Mouse (Mus musculus) CH12.LX (cell line): ENCODE measurements around the gene Adgrg5. TPM values are rescaled to one million over a fixed set of nuclear protein-coding genes. Genes with fewer than 3 reads are reported as not detected.

Experiments used
- DNase-seq: peaks from one replicate; pipeline ENCODE4 v3.0.0-alpha.2; 2013; ENCODE audit errors: extremely low read depth
- H3K27ac ChIP-seq: 2 replicates; pipeline ENCODE4 v1.5.1; 2012; ENCODE audit warnings: low read depth, mild to moderate bottlenecking, control low read depth, moderate library complexity; ENCODE audit not compliant: insufficient read depth
- H3K27me3 ChIP-seq: replicated peaks from 2 replicates; pipeline ENCODE3; 2012; ENCODE audit warnings: inconsistent platforms
- H3K36me3 ChIP-seq, 2 experiments: replicated peaks in 1 of 2; 2 replicates each; pipeline versions ENCODE3 to v1.6.1; 2012; ENCODE audit warnings: inconsistent platforms in 1 of 2, low read length in 1 of 2, mild to moderate bottlenecking in 1 of 2, mixed read lengths in 1 of 2, moderate library complexity in 1 of 2; ENCODE audit not compliant: control insufficient read depth in 1 of 2, insufficient read depth in 1 of 2
- H3K4me1 ChIP-seq, 2 experiments: 2 replicates each; pipeline ENCODE4 v1.6.1; 2012; ENCODE audit warnings: inconsistent platforms in 1 of 2, moderate library complexity in 1 of 2; ENCODE audit not compliant: insufficient read depth in 2 of 2, control insufficient read depth in 1 of 2
- H3K4me2 ChIP-seq: 2 replicates; pipeline ENCODE4 v1.6.1; 2012; ENCODE audit warnings: low read depth, mild to moderate bottlenecking, control low read depth; ENCODE audit not compliant: poor library complexity, insufficient read depth, severe bottlenecking
- H3K4me3 ChIP-seq, 3 experiments: fragments of 150-350 bp in 1 of 3; sonication (generic) in 1 of 3; replicated peaks in 1 of 3; 2 replicates each; pipeline versions ENCODE3 to v1.5.1; 2011 to 2012; ENCODE audit warnings: low read depth in 2 of 3, low read length in 2 of 3, mild to moderate bottlenecking in 2 of 3, moderate library complexity in 2 of 3, control low read depth in 1 of 3, improper control_type of control experiment in 1 of 3, inconsistent platforms in 1 of 3, mixed read lengths in 1 of 3; ENCODE audit not compliant: poor library complexity in 1 of 3
- H3K79me2 ChIP-seq: replicated peaks from 2 replicates; pipeline ENCODE4 v1.6.1; 2012; ENCODE audit warnings: mild to moderate bottlenecking, moderate library complexity; ENCODE audit not compliant: control insufficient read depth, poor library complexity, insufficient read depth, severe bottlenecking; ENCODE audit errors: extremely low read depth
- H3K9ac ChIP-seq: 2 replicates; pipeline ENCODE4 v1.6.1; 2012; ENCODE audit warnings: low read depth, mild to moderate bottlenecking, control low read depth, moderate library complexity; ENCODE audit not compliant: insufficient read depth
- H3K9me3 ChIP-seq: replicated peaks from 2 replicates; pipeline ENCODE3; 2012; ENCODE audit warnings: low read length, inconsistent platforms, mixed read lengths
- BHLHE40 ChIP-seq: IDR thresholded peaks from 2 replicates; pipeline ENCODE4 v1.6.1; 2011; ENCODE audit warnings: mild to moderate bottlenecking, low read depth, low read length, improper control_type of control experiment
- CHD1 ChIP-seq: IDR thresholded peaks from 2 replicates; pipeline ENCODE4 v1.6.1; 2012; ENCODE audit warnings: low read depth, low read length, improper control_type of control experiment, inconsistent platforms
- CHD2 ChIP-seq: IDR thresholded peaks from 2 replicates; pipeline ENCODE4 v1.6.1; 2011; ENCODE audit warnings: low read length, improper control_type of control experiment
- CTCF ChIP-seq, 2 experiments: IDR thresholded peaks in 1 of 2; conservative IDR thresholded peaks in 1 of 2; 2 replicates each; pipeline ENCODE4 v1.5.1; 2011 to 2012; ENCODE audit warnings: low read depth in 2 of 2, low read length in 2 of 2, improper control_type of control experiment in 1 of 2, inconsistent platforms in 1 of 2, mild to moderate bottlenecking in 1 of 2, moderate library complexity in 1 of 2
- E2F4 ChIP-seq: IDR thresholded peaks from 2 replicates; pipeline ENCODE4 v1.6.1; 2011; ENCODE audit warnings: low read depth, low read length, improper control_type of control experiment; ENCODE audit not compliant: insufficient replicate concordance
- ELF1 ChIP-seq: IDR thresholded peaks from 2 replicates; pipeline ENCODE4 v1.6.1; 2014; ENCODE audit warnings: low read depth, mild to moderate bottlenecking, inconsistent platforms, low read length, improper control_type of control experiment
- EP300 ChIP-seq: IDR thresholded peaks from 2 replicates; pipeline ENCODE4 v1.6.1; 2011; ENCODE audit warnings: low read length, improper control_type of control experiment
- ETS1 ChIP-seq: conservative IDR thresholded peaks from 2 replicates; pipeline ENCODE4 v1.6.1; 2012; ENCODE audit warnings: low read depth, mild to moderate bottlenecking, inconsistent platforms, low read length, improper control_type of control experiment, moderate library complexity
- GABPA ChIP-seq: IDR thresholded peaks from 2 replicates; pipeline ENCODE4 v1.6.1; 2012; ENCODE audit warnings: low read depth, low read length, improper control_type of control experiment, inconsistent platforms; ENCODE audit not compliant: insufficient replicate concordance
- HCFC1 ChIP-seq: IDR thresholded peaks from 2 replicates; pipeline ENCODE4 v1.6.1; 2012; ENCODE audit warnings: low read depth, mild to moderate bottlenecking, inconsistent platforms, low read length, improper control_type of control experiment
- IRF4 ChIP-seq: IDR thresholded peaks from 2 replicates; pipeline ENCODE4 v1.6.1; 2014; ENCODE audit warnings: low read depth, mild to moderate bottlenecking, inconsistent platforms, low read length, improper control_type of control experiment
- JUN ChIP-seq: IDR thresholded peaks from 2 replicates; pipeline ENCODE4 v1.6.1; 2011; ENCODE audit warnings: low read depth, mild to moderate bottlenecking, low read length, improper control_type of control experiment, moderate library complexity; ENCODE audit not compliant: insufficient read depth
- JUND ChIP-seq: conservative IDR thresholded peaks from 2 replicates; pipeline ENCODE4 v1.6.1; 2011; ENCODE audit warnings: low read depth, low read length, improper control_type of control experiment
- KAT2A ChIP-seq: IDR thresholded peaks from 2 replicates; pipeline ENCODE4 v1.6.1; 2012; ENCODE audit warnings: low read length, improper control_type of control experiment, inconsistent platforms; ENCODE audit not compliant: insufficient replicate concordance
- MAFK ChIP-seq: IDR thresholded peaks from 2 replicates; pipeline ENCODE4 v1.6.1; 2011; ENCODE audit warnings: low read length, improper control_type of control experiment; ENCODE audit not compliant: insufficient replicate concordance
- MAX ChIP-seq: IDR thresholded peaks from 2 replicates; pipeline ENCODE4 v1.6.1; 2011; ENCODE audit warnings: low read length, improper control_type of control experiment
- MAZ ChIP-seq: IDR thresholded peaks from 2 replicates; pipeline ENCODE4 v1.6.1; 2012; ENCODE audit warnings: low read depth, mild to moderate bottlenecking, inconsistent platforms, low read length, improper control_type of control experiment, moderate library complexity
- MEF2A ChIP-seq: IDR thresholded peaks from 2 replicates; pipeline ENCODE4 v1.6.1; 2014; ENCODE audit warnings: low read depth, mild to moderate bottlenecking, inconsistent platforms, low read length, improper control_type of control experiment, borderline replicate concordance
- MXI1 ChIP-seq: IDR thresholded peaks from 2 replicates; pipeline ENCODE4 v1.6.1; 2011; ENCODE audit warnings: mild to moderate bottlenecking, low read depth, low read length, improper control_type of control experiment
- MYC ChIP-seq: IDR thresholded peaks from 2 replicates; pipeline ENCODE4 v1.6.1; 2011; ENCODE audit warnings: low read depth, mild to moderate bottlenecking, improper control_type of control experiment, low read length
- NELFE ChIP-seq: IDR thresholded peaks from 2 replicates; pipeline ENCODE4 v1.6.1; 2011; ENCODE audit warnings: low read depth, low read length, improper control_type of control experiment
- NRF1 ChIP-seq: IDR thresholded peaks from 2 replicates; pipeline ENCODE4 v1.6.1; 2014; ENCODE audit warnings: low read depth, mild to moderate bottlenecking, inconsistent platforms, low read length, improper control_type of control experiment, moderate library complexity
- PAX5 ChIP-seq: IDR thresholded peaks from 2 replicates; pipeline ENCODE4 v1.6.1; 2012; ENCODE audit warnings: low read length, inconsistent platforms, mixed read lengths
- POLR2A ChIP-seq: IDR thresholded peaks from 2 replicates; pipeline ENCODE4 v1.6.1; 2011; ENCODE audit warnings: low read depth, mild to moderate bottlenecking, improper control_type of control experiment, low read length
- POLR2AphosphoS2 ChIP-seq: IDR thresholded peaks from 2 replicates; pipeline ENCODE4 v1.6.1; 2011; ENCODE audit warnings: low read depth, low read length, improper control_type of control experiment
- RAD21 ChIP-seq: IDR thresholded peaks from 2 replicates; pipeline ENCODE4 v1.6.1; 2011; ENCODE audit warnings: low read depth, mild to moderate bottlenecking, low read length, improper control_type of control experiment, moderate library complexity
- RCOR1 ChIP-seq: conservative IDR thresholded peaks from 2 replicates; pipeline ENCODE4 v1.6.1; 2012; ENCODE audit warnings: low read depth, mild to moderate bottlenecking, inconsistent platforms, low read length, improper control_type of control experiment
- SIN3A ChIP-seq: IDR thresholded peaks from 2 replicates; pipeline ENCODE4 v1.6.1; 2012; ENCODE audit warnings: low read length, improper control_type of control experiment, inconsistent platforms
- SMC3 ChIP-seq: IDR thresholded peaks from 2 replicates; pipeline ENCODE4 v1.6.1; 2011; ENCODE audit warnings: low read depth, low read length, improper control_type of control experiment
- TBP ChIP-seq: conservative IDR thresholded peaks from 2 replicates; pipeline ENCODE4 v1.6.1; 2011; ENCODE audit warnings: low read depth, low read length, improper control_type of control experiment
- TCF12 ChIP-seq: IDR thresholded peaks from 2 replicates; pipeline ENCODE4 v1.6.1; 2014; ENCODE audit warnings: low read depth, mild to moderate bottlenecking, inconsistent platforms, low read length, improper control_type of control experiment
- UBTF ChIP-seq: IDR thresholded peaks from 2 replicates; pipeline ENCODE4 v1.6.1; 2012; ENCODE audit warnings: low read depth, mild to moderate bottlenecking, inconsistent platforms, low read length, improper control_type of control experiment, moderate library complexity
- USF1 ChIP-seq: IDR thresholded peaks from 2 replicates; pipeline ENCODE4 v1.6.1; 2014; ENCODE audit warnings: low read depth, mild to moderate bottlenecking, inconsistent platforms, low read length, improper control_type of control experiment
- USF2 ChIP-seq: conservative IDR thresholded peaks from 2 replicates; pipeline ENCODE4 v1.6.1; 2011; ENCODE audit warnings: low read depth, low read length, improper control_type of control experiment
- ZC3H11A ChIP-seq: IDR thresholded peaks from 2 replicates; pipeline ENCODE4 v1.6.1; 2012; ENCODE audit warnings: low read depth, mild to moderate bottlenecking, inconsistent platforms, low read length, improper control_type of control experiment
- ZKSCAN1 ChIP-seq: IDR thresholded peaks from 2 replicates; pipeline ENCODE4 v1.6.1; 2012; ENCODE audit warnings: low read depth, inconsistent platforms, low read length, improper control_type of control experiment, borderline replicate concordance
- ZMIZ1 ChIP-seq: IDR thresholded peaks from 2 replicates; pipeline ENCODE4 v1.6.1; 2012; ENCODE audit warnings: low read depth, mild to moderate bottlenecking, inconsistent platforms, low read length, improper control_type of control experiment
- ZNF384 ChIP-seq: IDR thresholded peaks from 2 replicates; pipeline ENCODE4 v1.6.1; 2012; ENCODE audit warnings: low read depth, low read length, improper control_type of control experiment, inconsistent platforms
- dilution Hi-C: fragments of 300-500 bp; cut with MboI; formaldehyde crosslinking; loops from 2 replicates; pipeline ENCODE4 v1.14.3; 2020; ENCODE audit warnings: low sequenced_read_pairs; ENCODE audit not compliant: extremely low pct_unique_long_range_greater_than_20kb, extremely low pct_ligation_motif_present
- in situ Hi-C: fragments of 300-500 bp; cut with MboI; formaldehyde crosslinking; loops from 3 replicates; pipeline ENCODE4 v1.14.3; 2019; ENCODE audit warnings: low sequenced_read_pairs, low pct_ligation_motif_present, low pct_unique_long_range_greater_than_20kb, mixed read lengths
- polyA plus RNA-seq: library from polyadenylated mRNA; unstranded; fragments of >175 nt; gene quantifications from 2 replicates; pipeline ENCODE4 v1.2.1, GENCODE M21; 2012; ENCODE audit warnings: low read depth; ENCODE audit not compliant: insufficient read length
- total RNA-seq, 2 experiments: library from RNA; depleted of rRNA; stranded (reverse); fragments of 300-350 nt in 1 of 2; fragments of >200 nt in 1 of 2; gene quantifications; 2 replicates each; pipeline ENCODE4 v1.2.3; 2012 to 2014

Gene Adgrg5
- total and polyA plus RNA-seq, 3 experiments = 0.81 to 10.0 (median 6.9) TPM

- peaks cover 3% of the 10 kb centered on the region for H3K9me3 ChIP-seq
- H3K27me3 ChIP-seq = peaks cover 11% of the 10 kb centered on the region
- H3K9ac ChIP-seq = no peak overlapping the region
- no peak overlapping the region for H3K4me3 ChIP-seq
- no peaks in the 10 kb centered on the region for H3K79me2 ChIP-seq
- H3K27ac ChIP-seq = no peak overlapping the region
- in situ Hi-C loops (no loop called here), dilution Hi-C loops (no loop called here)
- no peak overlapping the region; the same call in 1 of the 2 replicates for H3K4me2 ChIP-seq
- H3K4me1 ChIP-seq = peaks cover 0 to 15% of the 10 kb centered on the region in 2 experiments; a peak in 1 of 4 replicates
- no peaks in the 10 kb centered on the region for H3K36me3 ChIP-seq
- TF ChIP-seq MEF2A (no peak), POLR2AphosphoS2 (no peak), JUND (0 out of 2 replicates have a peak, but pooled peaks have one; percentile 13), MXI1 (no peak), CHD2 (no peak), HCFC1 (peak; percentile 21; the same call in 1 of the 2 replicates), ETS1 (no peak), MAFK (no peak), ZNF384 (no peak), CHD1 (no peak), ZMIZ1 (no peak), ZKSCAN1 (no peak), TBP (no peak), CTCF (conservative IDR thresholded peaks at IDR 0.05 in 1 of 2, IDR thresholded peaks at IDR 0.05 in 1 of 2; ENCODE audit: low read depth in 2 of 2, low read length in 2 of 2) (peak; percentile 79 to 81), USF1 (no peak), JUN (no peak), BHLHE40 (no peak), UBTF (no peak), RCOR1 (no peak), SIN3A (no peak), KAT2A (no peak), ZC3H11A (no peak), E2F4 (no peak), USF2 (no peak), RAD21 (peak; percentile 16), SMC3 (peak; percentile 17; the same call in 1 of the 2 replicates), TCF12 (no peak), MAZ (no peak), MYC (no peak), POLR2A (no peak), NELFE (no peak), EP300 (no peak), MAX (0 out of 2 replicates have a peak, but pooled peaks have one; percentile 23), ELF1 (peak; percentile 26; the same call in 1 of the 2 replicates), GABPA (no peak), IRF4 (0 out of 2 replicates have a peak, but pooled peaks have one; percentile 24), NRF1 (no peak), PAX5 (no peak)
- TF ChIP-seq, all 38 proteins: peak for 8
- DNase-seq = peak; percentile 67
Observed at GRCm38 (mm10) chr8:94966578-94966977, 43.1 kb downstream of the Adgrg5 start.
